Mouse (Mus musculus): ENCODE results near the gene Nppc.

The Nppc gene

GRCm38 (mm10) chr1:86670279-86671038 lies at the start of gene Nppc:
Nppc (minus strand) TSS chr1:86670571.
- DNase-seq, result peak; percentile 73

- no peak for DNase-seq
Observed at GRCm38 (mm10) chr1:86719391-86719790, 49.0 kb upstream of the Nppc start.

- no peak for DNase-seq
Observed at GRCm38 (mm10) chr1:86718190-86718589, 47.8 kb upstream of the Nppc start.

GRCm38 (mm10) chr1:86713054-86713453 lies 42.7 kb upstream of the Nppc start:
- DNase-seq, result no peak

GRCm38 (mm10) chr1:86712045-86712444 lies 41.7 kb upstream of the Nppc start:
- no peak for DNase-seq

- no peak for DNase-seq
Observed at GRCm38 (mm10) chr1:86709546-86709945, 39.2 kb upstream of the Nppc start.

- no peak for DNase-seq
Observed at GRCm38 (mm10) chr1:86705461-86705860, 35.1 kb upstream of the Nppc start.

- DNase-seq, result no peak
Observed at GRCm38 (mm10) chr1:86703965-86704326, 33.6 kb upstream of the Nppc start.

GRCm38 (mm10) chr1:86703300-86703964 lies 33.1 kb upstream of the Nppc start, which contains the start of gene Dis3l2:
Dis3l2 (plus strand) TSS chr1:86703808.
- peak; percentile 86 for DNase-seq

DNA sequence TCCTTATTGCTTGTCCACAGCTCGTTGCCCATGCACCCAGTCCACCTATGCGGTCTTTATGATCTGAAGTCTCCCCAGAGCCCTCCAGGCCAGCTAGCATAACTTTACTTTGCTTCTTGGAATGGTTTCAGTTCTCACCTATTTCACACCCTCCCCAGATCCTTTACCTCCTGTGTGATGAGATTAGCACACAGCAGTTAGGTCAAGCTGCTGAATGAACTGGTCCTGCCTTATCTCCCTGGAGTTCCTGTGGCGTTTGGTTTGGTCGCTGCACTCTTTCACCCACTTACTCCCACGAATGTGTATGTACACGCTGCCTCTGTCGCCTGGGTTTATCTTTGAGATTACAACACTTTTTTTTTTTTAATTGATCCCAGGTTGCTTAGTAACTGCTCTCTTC lies 30.0 kb upstream of the Nppc start:
- DNase-seq, result no peak

DNA sequence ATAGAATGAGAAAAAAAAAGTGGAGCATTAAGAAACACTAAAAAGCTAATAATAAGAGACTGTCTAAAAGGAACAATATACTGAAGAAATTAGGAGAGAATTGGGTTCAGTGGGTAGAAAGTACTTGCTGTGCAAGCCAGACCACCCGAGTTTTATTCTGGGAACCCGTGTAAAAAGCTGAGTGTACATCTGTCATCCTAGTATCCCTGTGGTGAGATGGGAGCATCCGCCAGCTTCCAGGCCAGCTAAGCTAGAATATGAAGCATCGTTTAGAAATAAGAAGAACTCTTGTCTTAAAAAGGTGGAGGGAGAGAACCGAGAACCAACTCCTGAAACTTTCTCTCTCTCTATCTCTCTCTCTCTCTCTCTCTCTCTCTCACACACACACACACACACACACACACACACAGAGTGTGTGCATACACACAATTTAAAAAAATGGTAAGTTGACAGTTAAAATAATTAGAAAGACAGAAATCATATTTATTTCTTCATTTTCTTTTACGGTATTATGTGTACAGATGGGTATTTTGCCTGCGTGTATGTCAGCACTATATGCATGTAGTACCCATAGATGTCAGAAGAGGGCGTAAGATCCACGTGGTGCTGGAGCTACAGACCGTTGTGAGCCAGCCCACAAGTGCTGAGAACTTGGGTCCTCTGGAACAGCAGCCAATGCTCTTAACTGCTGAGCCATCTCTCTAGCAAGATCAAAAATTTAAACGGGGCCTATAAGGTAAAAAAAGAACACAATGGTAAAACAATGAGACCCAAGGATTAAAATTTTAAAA lies 29.2 kb upstream of the Nppc start:
- DNase-seq, result no peak

DNA sequence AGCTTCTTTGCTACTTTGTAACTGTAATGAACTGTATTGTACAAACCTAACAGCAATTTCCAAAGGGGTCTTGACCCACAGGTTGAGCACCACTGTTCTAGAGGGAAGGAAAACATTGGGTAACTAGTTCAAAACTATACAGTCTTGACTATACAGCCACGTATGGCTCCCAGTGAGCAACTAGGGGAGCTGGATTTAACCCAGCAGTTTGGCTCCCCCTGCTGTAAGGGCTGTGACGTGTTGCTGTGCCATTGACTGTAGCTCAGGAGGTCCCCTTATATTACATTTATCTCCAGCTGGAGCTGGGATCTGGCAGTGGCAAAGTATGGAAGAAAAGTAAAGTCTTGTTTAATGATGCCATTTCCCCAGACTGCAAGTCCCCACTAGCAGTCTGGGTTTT lies 28.4 kb upstream of the Nppc start:
- peak; percentile 56 for DNase-seq

DNA sequence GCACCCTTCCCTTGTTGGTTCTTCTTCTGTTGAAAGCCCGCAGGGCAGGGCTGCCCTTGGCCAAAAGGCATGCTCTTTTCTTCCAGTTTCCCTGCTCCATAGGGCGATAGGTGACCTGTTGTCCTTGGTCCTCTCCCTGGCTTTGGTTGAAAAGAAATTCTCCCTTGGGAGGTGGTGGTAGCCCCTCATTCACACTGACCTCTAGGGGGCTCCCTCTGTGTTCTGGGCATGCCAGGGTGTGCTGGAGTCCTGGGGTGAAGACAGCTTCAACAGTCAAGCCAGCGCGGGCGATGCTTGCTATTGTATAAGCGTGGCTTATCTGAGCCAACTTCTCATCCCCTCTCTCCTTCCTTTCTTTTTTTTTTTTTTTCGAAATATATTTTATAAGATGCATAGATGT lies 26.6 kb upstream of the Nppc start:
- peak; percentile 47 for DNase-seq

DNA sequence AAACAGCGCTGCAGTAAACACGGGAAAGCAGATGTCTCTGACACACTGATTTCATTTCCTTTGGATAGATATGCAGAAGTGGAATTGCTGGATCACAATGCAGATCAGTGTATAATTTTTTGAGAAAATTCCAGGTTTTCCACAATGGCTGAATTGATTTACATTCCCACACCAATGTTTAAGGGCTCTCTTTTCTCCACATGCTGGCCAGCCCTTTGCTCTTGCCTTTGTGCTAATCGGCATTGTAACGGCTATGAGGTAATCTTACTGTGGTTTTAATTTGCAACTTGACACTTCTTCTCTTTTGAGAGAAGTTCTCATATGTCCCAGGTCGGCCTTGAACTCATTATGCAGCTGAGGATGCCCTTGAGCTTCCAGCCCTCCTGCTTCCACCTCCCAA lies 20.7 kb upstream of the Nppc start:
- no peak for DNase-seq

DNA sequence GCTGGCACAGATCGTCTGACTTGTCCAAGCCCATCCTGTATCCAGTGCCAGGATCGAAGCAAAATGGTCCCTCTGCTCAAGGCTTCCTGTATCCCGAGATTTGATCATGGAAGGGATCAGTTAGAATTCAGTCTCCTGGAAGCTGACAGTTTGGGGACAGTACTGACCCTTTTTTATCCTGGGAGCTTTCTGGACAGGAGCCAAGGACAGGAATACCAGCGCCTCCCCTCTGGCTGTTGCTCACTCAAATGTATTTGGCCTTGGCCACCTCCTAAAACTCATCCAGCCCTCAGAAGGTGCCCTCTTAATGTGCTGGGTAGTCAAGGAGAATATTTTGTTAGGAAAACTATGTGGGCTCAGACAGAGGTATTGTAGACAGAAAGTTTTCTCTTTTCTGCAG lies 16.9 kb upstream of the Nppc start:
- no peak for DNase-seq

DNA sequence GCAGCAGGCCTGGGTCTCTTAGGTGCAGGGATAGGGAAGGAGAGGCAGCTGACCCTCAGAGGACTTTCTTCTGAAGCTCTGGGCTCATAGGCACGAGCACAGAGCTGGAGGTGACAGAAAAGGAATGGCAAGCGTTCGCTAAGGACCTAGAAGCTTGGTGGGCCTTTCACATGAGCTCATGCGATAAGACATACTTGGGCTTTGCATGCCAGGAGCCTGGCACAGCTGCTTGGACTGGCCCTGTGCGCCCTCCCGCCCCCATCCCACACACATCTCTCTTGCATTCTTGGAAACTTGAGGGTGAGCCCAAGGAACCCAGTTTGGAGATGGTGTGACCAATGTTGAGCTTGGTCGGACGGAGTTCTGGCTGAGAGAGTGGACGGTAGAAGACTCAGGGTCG lies 8.3 kb upstream of the Nppc start:
- DNase-seq, result no peak

- DNase-seq, result no peak
Observed at GRCm38 (mm10) chr1:86677624-86678023, 7.3 kb upstream of the Nppc start.

GRCm38 (mm10) chr1:86675126-86675525 lies 4.8 kb upstream of the Nppc start:
- DNase-seq, result no peak

DNA sequence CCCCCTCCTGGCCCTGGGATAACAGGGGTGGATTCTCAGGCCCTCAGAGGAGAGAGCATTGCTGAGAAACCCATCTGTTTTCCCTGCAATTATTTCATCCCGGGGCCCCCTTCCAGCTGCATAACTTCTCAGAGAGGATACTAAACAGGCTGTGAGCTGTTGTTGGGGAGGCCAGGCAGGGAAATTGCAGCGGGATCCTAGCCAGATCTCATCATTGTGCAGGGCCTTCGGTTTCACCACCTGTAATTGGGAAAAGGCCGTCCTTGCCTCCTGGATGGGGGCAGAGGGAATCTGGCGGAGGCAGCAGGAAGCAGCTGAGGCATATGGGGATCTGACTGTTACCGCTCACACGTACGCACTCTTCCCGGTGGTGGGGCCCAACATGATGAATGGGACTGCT lies 4.0 kb upstream of the Nppc start:
- DNase-seq, result no peak

GRCm38 (mm10) chr1:86669552-86670273 lies 658 bp downstream of the Nppc start:
- DNase-seq, result peak; percentile 46

GRCm38 (mm10) chr1:86665091-86665490 lies 5.3 kb downstream of the Nppc start:
- no peak for DNase-seq

DNA sequence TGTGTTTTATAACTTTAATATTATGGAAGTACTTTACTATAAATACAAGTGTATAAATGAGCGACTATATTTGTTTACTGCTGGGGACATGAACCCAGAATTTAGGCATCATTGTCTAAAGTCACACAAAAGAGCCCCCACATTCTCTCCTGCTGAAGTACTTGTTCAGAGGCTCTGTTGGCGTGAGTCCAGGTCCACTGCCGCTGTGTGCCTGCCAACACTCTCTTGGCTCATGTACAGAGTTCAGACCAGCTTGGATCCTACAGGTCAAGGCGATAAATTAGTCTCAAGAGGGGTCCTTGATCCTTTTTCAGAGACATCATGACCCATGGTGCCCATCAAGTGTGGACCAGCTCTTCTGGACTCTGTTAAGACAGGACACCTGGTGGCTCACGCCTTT lies 13.3 kb downstream of the Nppc start:
- no peak for DNase-seq

- no peak for DNase-seq
Observed at GRCm38 (mm10) chr1:86652675-86653074, 17.7 kb downstream of the Nppc start.
